ENCODE assay signal across 8 mouse cellular contexts in genomic region chr15:85335671-85336300, GRCm38 (mm10). TPM values are rescaled to one million over a fixed set of nuclear protein-coding genes. Genes with fewer than 3 reads are reported as not detected.
A peak's percentile ranks its signal among the peaks of the same experiment; 100 is the strongest.
DNase-seq lines count a peak whose midpoint lies in the region; ATAC-seq and TF ChIP-seq lines count a peak whose summit lies in the region.

Gene Atxn10, plus strand, starts transcription at chr15:85336245.

- no peaks in the 10 kb centered on the region for H3K9me3 ChIP-seq in embryonic facial prominence, embryonic 14.5 days (ENCODE audit: control insufficient read depth, low read length)
- no peaks in the 10 kb centered on the region for H3K9me3 ChIP-seq in heart, embryonic 14.5 days (ENCODE audit: control insufficient read depth, low read length)

- 29% methylated on average over 4 of the region's 19 CpGs for WGBS in embryonic facial prominence, embryonic 14.5 days
- 13% methylated on average over 12 of the region's 19 CpGs for WGBS in heart, embryonic 14.5 days

- no peak for ATAC-seq in Patski
- peak; percentile 16 for ATAC-seq in embryonic facial prominence, embryonic 14.5 days (ENCODE audit: low read depth)
- no peak for ATAC-seq in heart, embryonic 14.5 days (ENCODE audit: insufficient number of reproducible peaks, insufficient read depth, low FRiP score, low read depth)
- no peak for ATAC-seq in monocyte, adult 5-6 weeks (replicated peaks; ENCODE audit: insufficient number of reproducible peaks, low FRiP score, low TSS enrichment, poor library complexity, severe bottlenecking)

- H3K27me3 ChIP-seq in Patski: no peaks in the 10 kb centered on the region
- no peaks in the 10 kb centered on the region for H3K27me3 ChIP-seq in embryonic facial prominence, embryonic 14.5 days (replicated peaks; ENCODE audit: control insufficient read depth, insufficient read depth, low read length)
- H3K27me3 ChIP-seq in heart, embryonic 14.5 days (ENCODE audit: control insufficient read depth, insufficient read depth, low read length): no peaks in the 10 kb centered on the region

- peaks cover 8% of the 10 kb centered on the region for H3K4me1 ChIP-seq in embryonic facial prominence, embryonic 14.5 days (ENCODE audit: control insufficient read depth, insufficient read depth, low read length)
- peaks cover 5 to 6% of the 10 kb centered on the region in 2 experiments; a peak in 3 of 4 replicates for H3K4me1 ChIP-seq in heart, embryonic 14.5 days (ENCODE audit: control insufficient read depth in 2 of 2, insufficient read depth in 2 of 2, low read length in 2 of 2)

- CTCF ChIA-PET in Patski (lab: Charles Lee): no interaction called here

- TF ChIP-seq CTCF in Patski (IDR thresholded peaks at IDR 0.05): no peak

- intact Hi-C loops in left cerebral cortex, postnatal 10 days (cut with DNase I): no loop called here

- peak within 1 kb of the TSS; percentile 75 for H3K4me2 ChIP-seq in embryonic facial prominence, embryonic 14.5 days (ENCODE audit: low read depth, low read length)
- peak within 1 kb of the TSS; percentile 87 for H3K4me2 ChIP-seq in heart, embryonic 14.5 days (ENCODE audit: low read length)

- H3K4me3 ChIP-seq in embryonic facial prominence, embryonic 14.5 days (ENCODE audit: low read depth, low read length): peak within 1 kb of the TSS; percentile 90
- peak within 1 kb of the TSS; percentile 93 to 95 for H3K4me3 ChIP-seq in heart, embryonic 14.5 days (ENCODE audit: control insufficient read depth in 1 of 2, insufficient read depth in 1 of 2, low read depth in 1 of 2, low read length in 2 of 2)

- POLR2A ChIA-PET in Patski (lab: Charles Lee): no interaction called here

- in situ Hi-C loops in Patski (cut with MboI; ENCODE audit: low pct_unique_long_range_greater_than_20kb): no loop called here

- H3K9ac ChIP-seq in embryonic facial prominence, embryonic 14.5 days (ENCODE audit: low read depth, low read length): peak within 1 kb of the TSS; percentile 97
- H3K9ac ChIP-seq in heart, embryonic 14.5 days (ENCODE audit: low read length): peak within 1 kb of the TSS; percentile 96

- DNase-seq in layer of hippocampus, adult 8-10 months (ENCODE audit: low spot score in 2 of 2): no peak
- no peak for DNase-seq in layer of hippocampus, adult 9-10 months (ENCODE audit: low spot score)
- DNase-seq in Patski (ENCODE audit: low read depth, low spot score): no peak
- peak; percentile 39 for DNase-seq in embryonic facial prominence, embryonic 14.5 days (ENCODE audit: low spot score)
- DNase-seq in left cerebral cortex, postnatal 10 days (ENCODE audit: extremely low spot score in 1 of 2, low spot score in 2 of 2): peak in 1 of 2 experiments; percentile 27
- no peak for DNase-seq in frontal cortex, postnatal 25 days (ENCODE audit: low spot score in 2 of 2)

- peak within 1 kb of the TSS; percentile 96 for H3K27ac ChIP-seq in embryonic facial prominence, embryonic 14.5 days (replicated peaks; ENCODE audit: low read depth, low read length)
- peak within 1 kb of the TSS; percentile 88 to 98 for H3K27ac ChIP-seq in heart, embryonic 14.5 days (replicated peaks in 1 of 2; ENCODE audit: control insufficient read depth in 1 of 2, insufficient read depth in 1 of 2, low read depth in 2 of 2, low read length in 2 of 2)

- H3K36me3 ChIP-seq in embryonic facial prominence, embryonic 14.5 days (ENCODE audit: control insufficient read depth, insufficient read depth, low read length): no peaks in the 10 kb centered on the region
- H3K36me3 ChIP-seq in heart, embryonic 14.5 days (ENCODE audit: control insufficient read depth, insufficient read depth, low read length): no peaks in the 10 kb centered on the region

RNA-seq across cellular contexts. Expression of gene Atxn10, which starts in this region (rescaled TPM):
- 100 to 1,000 TPM; 289 to 291 (median 289) TPM for total RNA-seq in layer of hippocampus, adult 8-10 months (2022)
- polyA plus RNA-seq in Patski (2021): 224 TPM
- polyA plus RNA-seq in embryonic facial prominence, embryonic 14.5 days (2014; fragmentation: Nextera tagmentation; extraction: Ambion mirVana): 261 and 303 TPM in 2 replicates
- polyA plus RNA-seq in heart, embryonic 14.5 days (2014; fragmentation: Nextera tagmentation; extraction: Ambion mirVana): 210 and 234 TPM in 2 replicates
- total RNA-seq in left cerebral cortex, postnatal 10 days (2021): 100 to 1,000 TPM; 364 to 376 TPM
- total RNA-seq in monocyte, adult 5-6 weeks (2017): 37.0 to 61.9 TPM (median 50.8 TPM) in 3 replicates
